Mouse (Mus musculus) CH12.LX (cell line): Measurements from ENCODE around the gene Ube2l3.

Experiments
- BHLHE40 ChIP-seq: IDR thresholded peaks from 2 replicates; pipeline ENCODE4 v1.6.1; 2011; ENCODE audit warnings: mild to moderate bottlenecking, low read depth, low read length, improper control_type of control experiment
- CTCF ChIP-seq, 2 experiments: IDR thresholded peaks in 1 of 2; conservative IDR thresholded peaks in 1 of 2; 2 replicates each; pipeline ENCODE4 v1.5.1; 2011 to 2012; ENCODE audit warnings: low read depth in 2 of 2, low read length in 2 of 2, improper control_type of control experiment in 1 of 2, inconsistent platforms in 1 of 2, mild to moderate bottlenecking in 1 of 2, moderate library complexity in 1 of 2
- ELF1 ChIP-seq: IDR thresholded peaks from 2 replicates; pipeline ENCODE4 v1.6.1; 2014; ENCODE audit warnings: low read depth, mild to moderate bottlenecking, inconsistent platforms, low read length, improper control_type of control experiment
- ETS1 ChIP-seq: conservative IDR thresholded peaks from 2 replicates; pipeline ENCODE4 v1.6.1; 2012; ENCODE audit warnings: low read depth, mild to moderate bottlenecking, inconsistent platforms, low read length, improper control_type of control experiment, moderate library complexity
- NRF1 ChIP-seq: IDR thresholded peaks from 2 replicates; pipeline ENCODE4 v1.6.1; 2014; ENCODE audit warnings: low read depth, mild to moderate bottlenecking, inconsistent platforms, low read length, improper control_type of control experiment, moderate library complexity
- POLR2A ChIP-seq: IDR thresholded peaks from 2 replicates; pipeline ENCODE4 v1.6.1; 2011; ENCODE audit warnings: low read depth, mild to moderate bottlenecking, improper control_type of control experiment, low read length
- UBTF ChIP-seq: IDR thresholded peaks from 2 replicates; pipeline ENCODE4 v1.6.1; 2012; ENCODE audit warnings: low read depth, mild to moderate bottlenecking, inconsistent platforms, low read length, improper control_type of control experiment, moderate library complexity

DNA sequence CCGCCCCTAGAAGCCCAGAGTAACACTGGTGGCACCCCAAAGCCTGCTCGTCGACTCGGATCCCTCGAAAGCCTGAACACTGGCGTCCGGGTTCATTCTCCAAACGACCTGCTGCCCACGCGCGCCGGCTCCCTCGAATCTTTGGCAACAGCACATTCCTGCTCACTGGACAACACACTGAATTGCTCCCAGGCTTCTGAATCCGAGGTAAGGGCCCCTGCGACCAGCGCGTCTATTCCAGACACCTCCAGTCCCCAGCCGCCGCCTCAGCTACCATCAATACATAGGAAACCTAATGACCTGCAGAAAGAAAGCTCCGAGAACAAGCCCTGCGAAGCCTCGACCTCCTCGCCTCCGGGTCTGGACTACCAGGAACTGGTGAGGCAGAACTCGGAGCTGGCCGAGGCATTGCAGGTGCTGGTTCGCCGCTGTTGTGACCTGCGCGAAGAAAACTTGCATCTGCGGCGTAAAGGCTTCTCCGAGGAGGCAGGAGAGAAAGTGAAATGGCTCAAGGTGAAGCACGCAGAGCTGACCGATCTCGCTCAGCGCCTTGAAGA is 7.0 kb upstream of the Ube2l3 start:
- TF ChIP-seq CTCF (conservative IDR thresholded peaks at IDR 0.05 in 1 of 2, IDR thresholded peaks at IDR 0.05 in 1 of 2; ENCODE audit: low read depth in 2 of 2, low read length in 2 of 2): no peak
- no peak for TF ChIP-seq POLR2A
- TF ChIP-seq NRF1: no peak
- TF ChIP-seq UBTF: no peak
- TF ChIP-seq ETS1: no peak
- TF ChIP-seq BHLHE40: no peak
- no peak for TF ChIP-seq ELF1
